Mouse (Mus musculus): ENCODE data around the gene Wnk4. TPM values are rescaled to one million over a fixed set of nuclear protein-coding genes. Genes with fewer than 3 reads are reported as not detected.
A peak's percentile ranks its signal among the peaks of the same experiment; 100 is the strongest.

The Wnk4 gene
- polyA plus RNA-seq, 1 experiment from 2014 or later: 5.4 TPM

DNA sequence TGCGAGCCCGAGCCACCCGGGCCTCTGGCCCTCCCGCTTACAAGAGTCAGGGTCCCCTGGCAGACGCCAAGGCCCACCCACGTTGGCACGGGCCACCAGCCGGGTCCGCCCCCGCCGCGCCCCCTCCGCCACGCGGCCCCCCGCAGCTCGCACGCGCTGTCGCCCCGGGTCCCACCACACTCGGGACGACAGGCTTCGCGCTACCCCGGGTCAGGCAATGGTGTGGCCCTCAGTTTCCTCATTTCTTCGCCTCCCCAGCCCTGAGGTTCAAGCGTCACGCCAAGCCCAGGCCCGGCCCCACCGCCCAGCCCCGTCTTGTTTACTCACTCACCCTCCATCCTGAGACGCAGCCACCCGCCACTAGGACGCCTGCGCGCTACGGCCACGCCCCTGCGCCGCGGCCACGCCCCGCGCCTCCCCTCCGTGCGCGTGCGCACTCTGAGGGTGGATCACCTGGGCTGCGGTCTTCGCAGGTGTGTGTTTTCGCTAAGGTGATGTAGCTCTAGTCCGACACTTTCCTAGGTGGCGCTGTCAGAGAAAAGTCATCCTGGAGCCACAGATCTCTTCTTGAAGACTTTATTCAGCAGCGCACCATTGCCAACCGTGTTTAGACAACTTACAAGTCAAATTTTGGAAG, 34.2 kb upstream of the Wnk4 start, which contains the start of gene Ezh1:
Gene Ezh1 (minus strand): TSS at position 399 of the 637 bp plus-strand sequence.
- H3K4me3 ChIP-seq (ENCODE audit: low read depth, low read length): peak within 1 kb of the TSS; percentile 92
- H3K4me2 ChIP-seq (ENCODE audit: low read depth, low read length): peak within 1 kb of the TSS; percentile 81
- ATAC-seq (ENCODE audit: low read depth): peak; percentile 97
- WGBS (ENCODE audit: insufficient replicate concordance): under 1% methylated on average over 56 of the region's 56 CpGs
- no peaks in the 10 kb centered on the region for H3K36me3 ChIP-seq (ENCODE audit: control insufficient read depth, insufficient read depth)
- no peaks in the 10 kb centered on the region for H3K9me3 ChIP-seq (replicated peaks; ENCODE audit: control insufficient read depth, low read length)
- H3K9ac ChIP-seq (ENCODE audit: low read depth, low read length): peak within 1 kb of the TSS; percentile 97
- peak within 1 kb of the TSS; percentile 87 for H3K27ac ChIP-seq (ENCODE audit: low read length)
- peaks cover 11% of the 10 kb centered on the region for H3K4me1 ChIP-seq (ENCODE audit: control insufficient read depth, low read depth, low read length)
- peaks cover 18% of the 10 kb centered on the region for H3K27me3 ChIP-seq (ENCODE audit: control insufficient read depth, insufficient read depth, low read depth, low read length)

DNA sequence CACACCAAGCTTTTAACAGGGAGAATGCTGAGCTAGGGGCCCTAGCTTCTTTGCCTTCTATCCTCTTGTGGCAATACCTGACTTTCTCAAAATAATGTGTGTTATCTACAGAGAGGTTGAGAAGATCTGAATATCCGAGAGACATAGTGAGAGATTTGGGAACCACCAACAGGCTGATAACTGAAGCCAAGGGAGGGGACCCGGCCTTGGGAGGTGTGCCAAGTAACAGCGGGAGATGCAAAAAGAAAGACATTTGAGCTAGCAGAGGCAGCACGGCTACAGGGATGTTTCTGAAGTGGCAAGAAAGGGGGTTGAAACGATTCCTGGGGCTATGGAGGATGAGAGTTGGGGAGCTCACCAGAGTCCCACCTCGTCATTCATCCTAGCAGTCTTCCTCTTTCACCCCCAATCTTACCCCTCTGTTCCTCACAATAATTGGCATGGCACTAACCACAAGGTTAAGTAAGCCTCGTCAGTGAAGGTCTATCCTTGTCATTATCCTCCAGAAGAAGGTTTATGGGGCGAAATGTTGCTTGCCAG, 30.9 kb upstream of the Wnk4 start:
- WGBS (ENCODE audit: insufficient replicate concordance): 23% methylated on average over 8 of the region's 8 CpGs
- Histone ChIP-seq H3K4me3 (ENCODE audit: low read depth, low read length) (no peak overlapping the region), H3K36me3 (ENCODE audit: control insufficient read depth, insufficient read depth) (no peaks in the 10 kb centered on the region), H3K27ac (ENCODE audit: low read length) (no peak overlapping the region), H3K27me3 (ENCODE audit: control insufficient read depth, insufficient read depth, low read depth, low read length) (peaks cover 28% of the 10 kb centered on the region), H3K9me3 (replicated peaks; ENCODE audit: control insufficient read depth, low read length) (no peaks in the 10 kb centered on the region), H3K4me1 (ENCODE audit: control insufficient read depth, low read depth, low read length) (peaks cover 11% of the 10 kb centered on the region), H3K4me2 (ENCODE audit: low read depth, low read length) (no peak overlapping the region), H3K9ac (ENCODE audit: low read depth, low read length) (no peak overlapping the region)
- no peak for ATAC-seq (ENCODE audit: low read depth)

DNA sequence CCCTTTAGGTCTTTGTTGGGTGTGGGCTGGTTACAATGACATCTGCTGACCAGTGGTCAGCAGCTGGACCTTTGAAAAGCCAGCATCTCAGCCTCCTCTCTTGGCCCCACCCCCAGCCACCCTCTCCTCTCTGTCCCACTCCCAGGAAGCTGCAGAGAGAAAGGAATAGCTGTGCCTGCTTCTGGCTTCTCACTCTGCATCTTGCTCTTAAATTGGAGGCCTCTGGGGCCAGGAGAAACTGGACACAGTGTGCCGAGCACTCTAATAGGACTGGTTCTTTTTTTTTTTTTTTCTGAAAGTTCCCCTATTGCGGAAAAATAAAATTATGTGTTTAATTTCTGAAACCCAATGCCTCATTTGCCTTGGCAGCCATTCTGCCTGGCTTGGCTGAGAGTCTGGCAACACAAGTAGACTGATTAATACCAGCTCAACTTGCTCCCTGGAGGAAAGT, 30.3 kb upstream of the Wnk4 start:
- ATAC-seq (ENCODE audit: low read depth): no peak
- 24% methylated on average over 2 of the region's 2 CpGs for WGBS (ENCODE audit: insufficient replicate concordance)
- H3K36me3 ChIP-seq (ENCODE audit: control insufficient read depth, insufficient read depth): no peaks in the 10 kb centered on the region
- no peak overlapping the region for H3K4me2 ChIP-seq (ENCODE audit: low read depth, low read length)
- H3K9me3 ChIP-seq (replicated peaks; ENCODE audit: control insufficient read depth, low read length): no peaks in the 10 kb centered on the region
- H3K27ac ChIP-seq (ENCODE audit: low read length): no peak overlapping the region
- H3K27me3 ChIP-seq (ENCODE audit: control insufficient read depth, insufficient read depth, low read depth, low read length): peaks cover 28% of the 10 kb centered on the region
- H3K4me1 ChIP-seq (ENCODE audit: control insufficient read depth, low read depth, low read length): peaks cover 7% of the 10 kb centered on the region
- H3K9ac ChIP-seq (ENCODE audit: low read depth, low read length): no peak overlapping the region
- no peak overlapping the region for H3K4me3 ChIP-seq (ENCODE audit: low read depth, low read length)

DNA sequence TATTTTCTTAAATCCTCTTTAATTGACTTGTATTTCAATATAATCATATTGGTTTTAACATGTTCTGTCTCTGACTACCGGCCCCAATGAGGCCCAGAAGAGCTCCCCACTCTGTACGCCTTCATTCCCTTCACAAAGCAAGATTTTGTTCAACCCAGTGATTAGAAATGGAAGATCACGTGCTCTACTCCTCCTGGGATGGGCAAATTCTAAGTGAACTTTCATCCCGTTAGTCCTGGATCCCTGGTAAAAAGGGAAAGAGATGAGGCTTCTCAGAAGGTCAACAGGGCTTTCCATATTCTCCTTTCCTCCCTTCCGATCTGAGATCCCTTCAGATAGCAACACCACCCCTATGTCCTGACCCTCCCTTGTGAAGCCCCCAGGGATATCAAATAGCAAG, 29.8 kb upstream of the Wnk4 start:
- ATAC-seq (ENCODE audit: low read depth): no peak
- no peak overlapping the region for H3K4me2 ChIP-seq (ENCODE audit: low read depth, low read length)
- no peaks in the 10 kb centered on the region for H3K9me3 ChIP-seq (replicated peaks; ENCODE audit: control insufficient read depth, low read length)
- H3K36me3 ChIP-seq (ENCODE audit: control insufficient read depth, insufficient read depth): no peaks in the 10 kb centered on the region
- 26% methylated on average over 5 of the region's 5 CpGs for WGBS (ENCODE audit: insufficient replicate concordance)
- H3K4me1 ChIP-seq (ENCODE audit: control insufficient read depth, low read depth, low read length): peaks cover 2% of the 10 kb centered on the region; the same call in 1 of the 2 replicates
- no peak overlapping the region for H3K9ac ChIP-seq (ENCODE audit: low read depth, low read length)
- no peak overlapping the region for H3K4me3 ChIP-seq (ENCODE audit: low read depth, low read length)
- peaks cover 28% of the 10 kb centered on the region for H3K27me3 ChIP-seq (ENCODE audit: control insufficient read depth, insufficient read depth, low read depth, low read length)
- H3K27ac ChIP-seq (ENCODE audit: low read length): no peak overlapping the region

DNA sequence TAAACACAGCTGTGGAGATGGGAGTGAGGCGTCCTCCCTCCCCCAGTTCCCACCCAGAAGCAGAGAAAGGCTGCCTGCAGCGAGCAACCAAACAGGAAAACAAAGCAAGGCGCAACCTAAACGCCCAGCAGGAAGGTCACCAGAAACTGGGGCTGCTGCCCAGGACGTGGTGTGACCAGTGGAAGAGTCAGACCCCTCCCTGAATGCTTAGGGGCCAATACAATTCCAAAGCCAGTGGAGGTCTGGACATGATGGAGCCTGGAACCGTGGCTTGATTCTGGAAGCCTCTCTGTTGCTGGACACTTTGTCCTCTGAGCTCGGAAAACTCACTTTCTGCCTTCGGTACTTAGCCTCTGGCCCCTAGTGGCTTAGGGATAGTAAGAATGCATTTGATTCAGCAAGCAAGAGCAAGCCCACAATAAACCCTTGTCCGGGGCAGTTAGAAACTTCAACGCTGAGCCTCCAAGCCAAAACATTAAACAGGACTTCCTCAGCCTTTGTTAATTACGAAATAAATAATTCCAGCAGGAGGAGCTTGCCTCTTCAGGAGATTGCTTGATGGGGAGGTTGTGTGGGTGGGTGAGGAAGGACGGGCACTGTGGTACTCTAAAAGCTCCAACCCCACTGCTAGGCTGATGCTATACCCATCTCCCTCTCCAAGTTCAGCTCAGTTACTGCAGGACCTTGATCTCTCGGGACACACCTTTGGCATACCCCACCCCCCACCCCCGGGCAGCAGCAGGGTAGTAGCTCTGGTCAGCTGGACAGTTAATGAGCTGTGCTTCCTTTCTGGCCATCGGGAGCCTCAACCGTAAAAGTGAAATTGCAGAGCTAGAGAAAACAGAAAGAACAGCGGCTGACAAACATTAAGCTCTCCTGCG, 29.1 kb upstream of the Wnk4 start:
- no peaks in the 10 kb centered on the region for H3K36me3 ChIP-seq (ENCODE audit: control insufficient read depth, insufficient read depth)
- peaks cover 28% of the 10 kb centered on the region for H3K27me3 ChIP-seq (ENCODE audit: control insufficient read depth, insufficient read depth, low read depth, low read length)
- H3K4me2 ChIP-seq (ENCODE audit: low read depth, low read length): peak overlapping the region; percentile 40
- no peaks in the 10 kb centered on the region for H3K9me3 ChIP-seq (replicated peaks; ENCODE audit: control insufficient read depth, low read length)
- peaks cover 2% of the 10 kb centered on the region; the same call in 1 of the 2 replicates for H3K4me1 ChIP-seq (ENCODE audit: control insufficient read depth, low read depth, low read length)
- no peak for ATAC-seq (ENCODE audit: low read depth)
- 3% methylated on average over 18 of the region's 18 CpGs for WGBS (ENCODE audit: insufficient replicate concordance)
- no peak overlapping the region for H3K9ac ChIP-seq (ENCODE audit: low read depth, low read length)
- peak overlapping the region; percentile 33; the same call in 1 of the 2 replicates for H3K27ac ChIP-seq (ENCODE audit: low read length)
- H3K4me3 ChIP-seq (ENCODE audit: low read depth, low read length): no peak overlapping the region

DNA sequence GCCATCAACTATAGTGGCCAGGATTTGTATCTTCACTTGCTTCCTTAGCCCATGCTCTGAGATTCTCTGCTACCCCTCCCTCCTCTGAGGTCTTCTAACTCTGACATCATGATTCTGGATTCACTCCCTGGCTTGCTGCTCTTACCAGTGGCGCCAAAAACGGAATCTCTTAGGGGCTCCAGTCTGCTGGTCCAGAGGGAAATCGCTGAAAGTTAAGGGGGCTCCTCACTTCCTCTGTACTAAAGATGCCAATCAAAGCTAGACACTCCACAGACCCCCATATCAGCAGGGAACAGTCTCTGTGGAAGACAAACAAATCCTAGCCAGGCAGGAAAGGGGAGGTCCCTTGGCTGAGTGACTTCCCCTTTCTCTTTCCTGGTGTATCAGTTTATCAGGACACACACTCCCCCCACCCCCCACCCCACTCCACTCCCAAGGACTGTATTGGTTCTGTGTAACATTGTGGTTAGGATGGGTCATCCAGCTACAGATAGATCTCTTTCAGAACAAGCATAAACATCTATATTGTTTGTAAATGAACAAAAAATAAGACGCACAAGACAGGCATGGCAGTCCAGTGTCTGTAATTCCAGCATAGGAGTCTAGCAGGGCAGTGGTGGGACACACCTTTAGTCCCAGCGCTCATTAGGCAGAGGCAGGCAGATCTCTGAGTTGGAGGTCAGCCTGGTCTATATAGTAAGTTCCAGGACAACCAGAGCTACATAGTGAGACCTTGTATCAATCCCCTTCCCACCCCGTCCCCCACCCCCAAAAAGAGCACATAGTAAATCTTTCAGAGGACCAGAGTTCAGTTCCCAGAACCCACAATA, 28.1 kb upstream of the Wnk4 start:
- peak; percentile 60 for ATAC-seq (ENCODE audit: low read depth)
- no peak overlapping the region for H3K4me3 ChIP-seq (ENCODE audit: low read depth, low read length)
- H3K27ac ChIP-seq (ENCODE audit: low read length): peak overlapping the region; percentile 33; the same call in 1 of the 2 replicates
- no peaks in the 10 kb centered on the region; the same call in 1 of the 2 replicates for H3K4me1 ChIP-seq (ENCODE audit: control insufficient read depth, low read depth, low read length)
- H3K36me3 ChIP-seq (ENCODE audit: control insufficient read depth, insufficient read depth): no peaks in the 10 kb centered on the region
- peak overlapping the region; percentile 40; the same call in 1 of the 2 replicates for H3K4me2 ChIP-seq (ENCODE audit: low read depth, low read length)
- H3K9me3 ChIP-seq (replicated peaks; ENCODE audit: control insufficient read depth, low read length): no peaks in the 10 kb centered on the region
- no peak overlapping the region for H3K9ac ChIP-seq (ENCODE audit: low read depth, low read length)
- 19% methylated on average over 6 of the region's 6 CpGs for WGBS (ENCODE audit: insufficient replicate concordance)
- peaks cover 28% of the 10 kb centered on the region for H3K27me3 ChIP-seq (ENCODE audit: control insufficient read depth, insufficient read depth, low read depth, low read length)

DNA sequence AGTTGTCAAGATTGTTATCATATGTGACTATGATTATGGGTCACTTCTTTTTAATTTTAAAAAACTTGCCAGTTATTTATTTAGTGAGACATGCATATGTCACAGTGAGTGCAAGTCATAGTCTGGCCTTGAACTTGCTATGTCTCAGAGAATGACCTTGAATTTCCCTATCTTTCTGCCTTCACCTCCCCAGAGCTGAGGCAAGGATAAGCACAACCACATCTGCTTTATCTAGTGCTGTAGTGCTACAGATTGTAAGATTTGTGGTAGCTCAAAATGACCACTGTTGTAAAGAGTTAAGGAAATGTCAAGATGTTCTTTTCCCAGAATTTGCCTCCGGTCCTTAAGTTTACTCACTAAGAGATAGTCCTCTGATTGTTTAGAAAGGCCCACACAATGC, 27.1 kb upstream of the Wnk4 start:
- peaks cover 28% of the 10 kb centered on the region for H3K27me3 ChIP-seq (ENCODE audit: control insufficient read depth, insufficient read depth, low read depth, low read length)
- 33% methylated on average over 1 of the region's 1 CpGs for WGBS (ENCODE audit: insufficient replicate concordance)

DNA sequence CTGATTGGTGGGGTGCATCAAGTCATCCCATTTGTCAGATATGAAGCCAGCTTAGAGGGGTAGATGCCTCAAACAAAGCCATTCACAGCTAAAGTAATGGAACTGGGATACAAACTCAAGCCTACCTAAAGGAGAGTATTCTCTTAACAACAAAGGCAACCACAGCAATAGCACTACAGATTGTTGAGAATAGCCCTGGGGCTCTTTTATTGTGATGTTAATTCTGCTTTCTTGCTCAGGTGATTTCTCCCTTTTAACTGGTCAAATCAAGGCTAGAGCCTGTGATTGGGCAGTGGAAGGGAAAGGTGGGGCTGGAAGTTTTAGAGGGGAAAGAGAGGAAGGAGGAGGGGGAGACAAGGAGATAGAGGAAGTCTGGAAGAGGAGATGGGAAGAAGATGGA, 26.2 kb upstream of the Wnk4 start:
- Histone ChIP-seq H3K4me2 (ENCODE audit: low read depth, low read length) (no peak overlapping the region), H3K9me3 (replicated peaks; ENCODE audit: control insufficient read depth, low read length) (no peaks in the 10 kb centered on the region), H3K27me3 (ENCODE audit: control insufficient read depth, insufficient read depth, low read depth, low read length) (peaks cover 24% of the 10 kb centered on the region), H3K9ac (ENCODE audit: low read depth, low read length) (no peak overlapping the region), H3K4me3 (ENCODE audit: low read depth, low read length) (no peak overlapping the region), H3K4me1 (ENCODE audit: control insufficient read depth, low read depth, low read length) (no peaks in the 10 kb centered on the region; the same call in 1 of the 2 replicates), H3K36me3 (ENCODE audit: control insufficient read depth, insufficient read depth) (no peaks in the 10 kb centered on the region), H3K27ac (ENCODE audit: low read length) (no peak overlapping the region)
- ATAC-seq (ENCODE audit: low read depth): no peak

More for the DNA sequence above, 27.1 kb upstream of the Wnk4 start:
- Histone ChIP-seq H3K4me3 (ENCODE audit: low read depth, low read length) (no peak overlapping the region), H3K4me1 (ENCODE audit: control insufficient read depth, low read depth, low read length) (no peaks in the 10 kb centered on the region; the same call in 1 of the 2 replicates), H3K4me2 (ENCODE audit: low read depth, low read length) (no peak overlapping the region), H3K36me3 (ENCODE audit: control insufficient read depth, insufficient read depth) (no peaks in the 10 kb centered on the region), H3K9ac (ENCODE audit: low read depth, low read length) (no peak overlapping the region), H3K9me3 (replicated peaks; ENCODE audit: control insufficient read depth, low read length) (no peaks in the 10 kb centered on the region), H3K27ac (ENCODE audit: low read length) (no peak overlapping the region)
- ATAC-seq (ENCODE audit: low read depth): no peak

Measured in liver, embryonic 16.5 days (tissue).